Mouse (Mus musculus) forebrain, embryonic 16.5 days (tissue): ENCODE results near the gene Bean1. TPM values are rescaled to one million over a fixed set of nuclear protein-coding genes. Genes with fewer than 3 reads are reported as not detected.
A peak's percentile ranks its signal among the peaks of the same experiment; 100 is the strongest.

Experiments used
- ATAC-seq: fragments of 200-750 bp; cut with Nextera tagmentation; 2 replicates; pipeline ENCODE4 v1.8.0; 2017; ENCODE audit warnings: mild to moderate bottlenecking, moderate library complexity
- H3K27ac ChIP-seq: fragments of 300-500 bp; sonication (generic); 2 replicates; pipeline ENCODE4 v1.5.1; 2014; ENCODE audit warnings: low read length, control low read depth
- H3K27me3 ChIP-seq: fragments of 300-500 bp; sonication (generic); replicated peaks from 2 replicates; pipeline ENCODE4 v1.6.1; 2014; ENCODE audit warnings: low read length; ENCODE audit not compliant: control insufficient read depth, insufficient read depth
- H3K36me3 ChIP-seq: fragments of 300-500 bp; sonication (generic); 2 replicates; pipeline ENCODE4 v1.6.1; 2014; ENCODE audit not compliant: control insufficient read depth, insufficient read depth
- H3K4me1 ChIP-seq: fragments of 300-500 bp; sonication (generic); replicated peaks from 2 replicates; pipeline ENCODE4 v1.6.1; 2014; ENCODE audit warnings: low read length; ENCODE audit not compliant: control insufficient read depth, insufficient read depth
- H3K4me2 ChIP-seq: fragments of 300-500 bp; sonication (generic); 2 replicates; pipeline ENCODE4 v1.6.1; 2014; ENCODE audit warnings: mild to moderate bottlenecking, low read length, control low read depth
- H3K4me3 ChIP-seq: fragments of 300-500 bp; sonication (generic); replicated peaks from 2 replicates; pipeline ENCODE4 v1.5.1; 2014; ENCODE audit warnings: mild to moderate bottlenecking, low read length, control low read depth
- H3K9ac ChIP-seq: fragments of 300-500 bp; sonication (generic); replicated peaks from 2 replicates; pipeline ENCODE4 v1.6.1; 2014; ENCODE audit warnings: low read depth, low read length, control low read depth
- H3K9me3 ChIP-seq: fragments of 300-500 bp; sonication (generic); 2 replicates; pipeline ENCODE4 v1.6.1; 2016; ENCODE audit warnings: low read length; ENCODE audit not compliant: control insufficient read depth
- WGBS: fragments of 180-500 bp; shearing (Covaris S2); extraction: QIAGEN DNeasy Blood & Tissue Kit; methylation state at CpG from one replicate; pipeline ENCODE4 v1.1.7; 2014; 5-methylcytosine and 5-hydroxymethylcytosine counted together
- polyA plus RNA-seq: library from polyadenylated mRNA; unstranded; fragments of >200 nt; fragmentation: Nextera tagmentation; extraction: Ambion mirVana; gene quantifications from 2 replicates; pipeline ENCODE4 v1.2.1, GENCODE M21; 2015

Bean1 gene
- polyA plus RNA-seq, 1 experiment from 2014 or later = 3.1 TPM

GRCm38 (mm10) chr8:104188459-104188858 is 18.2 kb downstream of the Bean1 start:
- no peaks in the 10 kb centered on the region for H3K36me3 ChIP-seq
- no peaks in the 10 kb centered on the region for H3K9me3 ChIP-seq
- ATAC-seq = no peak
- WGBS = 74% methylated on average over 5 of the region's 5 CpGs
- H3K4me3 ChIP-seq = no peak overlapping the region
- H3K27ac ChIP-seq = no peak overlapping the region
- H3K27me3 ChIP-seq = no peaks in the 10 kb centered on the region
- no peaks in the 10 kb centered on the region for H3K4me1 ChIP-seq
- no peak overlapping the region for H3K4me2 ChIP-seq
- no peak overlapping the region for H3K9ac ChIP-seq

- H3K9ac ChIP-seq = no peak overlapping the region
- H3K36me3 ChIP-seq = no peaks in the 10 kb centered on the region
- H3K27ac ChIP-seq = no peak overlapping the region
- no peak overlapping the region for H3K4me3 ChIP-seq
- 74% methylated on average over 6 of the region's 6 CpGs for WGBS
- no peaks in the 10 kb centered on the region for H3K9me3 ChIP-seq
- no peaks in the 10 kb centered on the region for H3K27me3 ChIP-seq
- ATAC-seq = no peak
- H3K4me2 ChIP-seq = no peak overlapping the region
- H3K4me1 ChIP-seq = no peaks in the 10 kb centered on the region
Observed at GRCm38 (mm10) chr8:104190777-104191468, 20.7 kb downstream of the Bean1 start.

- H3K9ac ChIP-seq = no peak overlapping the region
- no peak for ATAC-seq
Observed at GRCm38 (mm10) chr8:104191496-104191895, 21.3 kb downstream of the Bean1 start.

GRCm38 (mm10) chr8:104199802-104200201 is 29.6 kb downstream of the Bean1 start:
- no peaks in the 10 kb centered on the region for H3K36me3 ChIP-seq
- 81% methylated on average over 5 of the region's 5 CpGs for WGBS
- H3K27me3 ChIP-seq = no peaks in the 10 kb centered on the region
- H3K9me3 ChIP-seq = no peaks in the 10 kb centered on the region
- no peak overlapping the region for H3K4me3 ChIP-seq
- H3K4me1 ChIP-seq = no peaks in the 10 kb centered on the region
- H3K27ac ChIP-seq = no peak overlapping the region
- no peak overlapping the region for H3K9ac ChIP-seq
- ATAC-seq = no peak
- no peak overlapping the region for H3K4me2 ChIP-seq

More at GRCm38 (mm10) chr8:104191496-104191895, 21.3 kb downstream of the Bean1 start:
- Histone ChIP-seq H3K27me3 (no peaks in the 10 kb centered on the region), H3K4me1 (no peaks in the 10 kb centered on the region), H3K9me3 (no peaks in the 10 kb centered on the region), H3K36me3 (no peaks in the 10 kb centered on the region), H3K4me2 (no peak overlapping the region), H3K27ac (no peak overlapping the region), H3K4me3 (no peak overlapping the region)
- 70% methylated on average over 11 of the region's 11 CpGs for WGBS

GRCm38 (mm10) chr8:104201622-104202021 is 31.4 kb downstream of the Bean1 start:
- no peak for ATAC-seq
- H3K36me3 ChIP-seq = no peaks in the 10 kb centered on the region
- H3K9me3 ChIP-seq = no peaks in the 10 kb centered on the region
- H3K4me1 ChIP-seq = no peaks in the 10 kb centered on the region
- WGBS = 87% methylated on average over 3 of the region's 3 CpGs
- no peak overlapping the region for H3K27ac ChIP-seq
- no peak overlapping the region for H3K4me3 ChIP-seq
- H3K9ac ChIP-seq = no peak overlapping the region
- H3K4me2 ChIP-seq = no peak overlapping the region
- H3K27me3 ChIP-seq = no peaks in the 10 kb centered on the region

- Histone ChIP-seq H3K9me3 (no peaks in the 10 kb centered on the region), H3K4me1 (no peaks in the 10 kb centered on the region), H3K9ac (no peak overlapping the region), H3K27me3 (no peaks in the 10 kb centered on the region), H3K27ac (no peak overlapping the region), H3K4me3 (no peak overlapping the region), H3K36me3 (no peaks in the 10 kb centered on the region), H3K4me2 (no peak overlapping the region)
- ATAC-seq = no peak
- WGBS = 95% methylated on average over 4 of the region's 4 CpGs
Observed at GRCm38 (mm10) chr8:104202320-104202719, 32.1 kb downstream of the Bean1 start.

GRCm38 (mm10) chr8:104205292-104205691 is 35.0 kb downstream of the Bean1 start:
- ATAC-seq = no peak
- no peak overlapping the region for H3K9ac ChIP-seq
- no peaks in the 10 kb centered on the region for H3K4me1 ChIP-seq

GRCm38 (mm10) chr8:104217601-104218000 is 47.4 kb downstream of the Bean1 start:
- H3K9me3 ChIP-seq = no peaks in the 10 kb centered on the region
- H3K9ac ChIP-seq = no peak overlapping the region
- H3K4me2 ChIP-seq = no peak overlapping the region
- WGBS = 90% methylated on average over 5 of the region's 5 CpGs
- H3K4me3 ChIP-seq = no peak overlapping the region
- H3K27ac ChIP-seq = no peak overlapping the region
- ATAC-seq = no peak
- H3K36me3 ChIP-seq = no peaks in the 10 kb centered on the region
- no peaks in the 10 kb centered on the region for H3K4me1 ChIP-seq
- no peaks in the 10 kb centered on the region for H3K27me3 ChIP-seq

More at GRCm38 (mm10) chr8:104205292-104205691, 35.0 kb downstream of the Bean1 start:
- H3K9me3 ChIP-seq = no peaks in the 10 kb centered on the region; the same call in 1 of the 2 replicates
- WGBS = 76% methylated on average over 3 of the region's 3 CpGs
- H3K27me3 ChIP-seq = no peaks in the 10 kb centered on the region
- no peaks in the 10 kb centered on the region for H3K36me3 ChIP-seq
- no peak overlapping the region for H3K27ac ChIP-seq
- H3K4me3 ChIP-seq = no peak overlapping the region
- no peak overlapping the region for H3K4me2 ChIP-seq

- peaks cover 5% of the 10 kb centered on the region for H3K36me3 ChIP-seq
- 12% methylated on average over 11 of the region's 11 CpGs for WGBS
- no peaks in the 10 kb centered on the region for H3K27me3 ChIP-seq
- no peaks in the 10 kb centered on the region for H3K9me3 ChIP-seq
- no peak overlapping the region for H3K4me3 ChIP-seq
- H3K27ac ChIP-seq = no peak overlapping the region
- no peaks in the 10 kb centered on the region for H3K4me1 ChIP-seq
- no peak overlapping the region for H3K4me2 ChIP-seq
- 0 out of 2 replicates have a peak, but pooled peaks have one; percentile 32 for ATAC-seq
- H3K9ac ChIP-seq = no peak overlapping the region
Observed at GRCm38 (mm10) chr8:104219079-104219478, 48.8 kb downstream of the Bean1 start.
